Mouse (Mus musculus) adrenal gland, postnatal 36 days (tissue): ENCODE data around the gene Skiv2l. TPM values are rescaled to one million over a fixed set of nuclear protein-coding genes. Genes with fewer than 3 reads are reported as not detected.
"Not testable (repeated sequence)": the region's sequence is repeated elsewhere in the genome, so short reads cannot be mapped to it uniquely, and the experiment has no call there.

Source experiments
- DNase-seq, 2 experiments: peaks; one replicate each; pipeline ENCODE4 v3.0.0; 2021; ENCODE audit warnings: mixed read lengths in 1 of 2
- total RNA-seq, 2 experiments: library from RNA; stranded (reverse); gene quantifications; 2 replicates each; pipeline ENCODE4 v1.2.3; 2021

The Skiv2l gene
- total RNA-seq, 2 experiments from 2014 or later, result 59.5 to 59.9 TPM

DNA sequence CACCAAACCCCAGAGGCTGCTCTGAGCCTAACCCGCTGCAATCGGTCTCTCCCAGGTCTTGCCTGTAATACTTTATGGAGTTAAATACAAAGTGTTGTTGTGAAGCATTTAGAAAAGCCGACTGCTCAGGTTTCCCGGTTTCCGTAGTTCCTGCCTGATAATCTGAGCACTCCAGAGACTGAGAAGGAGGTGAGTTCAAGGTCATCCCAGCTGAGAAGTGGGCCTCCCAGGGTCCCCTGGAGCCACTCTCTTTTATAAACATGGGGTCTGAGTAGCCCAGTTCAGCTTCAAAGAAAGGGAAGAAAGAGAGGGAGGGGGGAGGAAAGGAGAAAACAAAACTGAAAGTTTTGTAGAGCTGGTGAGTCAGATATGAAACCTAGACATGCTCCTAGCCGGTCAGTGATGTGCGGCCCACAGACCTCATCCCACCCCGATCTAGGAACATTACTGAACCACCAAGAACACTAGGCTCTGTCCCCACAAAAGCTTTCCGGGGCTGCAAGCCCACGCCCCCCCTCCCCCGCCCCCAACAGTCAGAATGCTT, 29.4 kb upstream of the Skiv2l start, which contains the start of gene Zbtb12:
Gene Zbtb12, plus strand, starts transcription at position 148 of the 544 bp plus-strand sequence.
- DNase-seq, result no peak

DNA sequence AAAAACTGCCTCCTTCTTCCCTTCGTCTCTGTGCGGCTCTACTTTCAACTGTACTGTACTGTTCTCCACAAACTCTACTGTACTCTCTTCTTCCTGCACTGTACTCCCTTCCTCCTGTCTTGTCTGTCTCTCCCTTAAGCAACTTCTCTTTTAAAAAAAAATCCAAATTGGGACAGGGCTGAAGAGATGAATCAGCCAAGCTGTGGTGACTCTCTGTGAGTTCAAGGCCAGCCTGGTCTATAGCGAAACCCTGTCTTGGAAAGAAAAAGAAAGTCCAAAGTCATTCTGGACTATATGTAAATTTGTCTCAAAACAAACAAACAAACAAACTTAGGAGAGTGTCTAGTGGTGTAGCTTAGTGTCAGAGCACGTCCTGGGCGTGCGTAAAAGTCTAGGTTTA, 24.3 kb upstream of the Skiv2l start:
- peak; percentile 39 to 57 for DNase-seq

DNA sequence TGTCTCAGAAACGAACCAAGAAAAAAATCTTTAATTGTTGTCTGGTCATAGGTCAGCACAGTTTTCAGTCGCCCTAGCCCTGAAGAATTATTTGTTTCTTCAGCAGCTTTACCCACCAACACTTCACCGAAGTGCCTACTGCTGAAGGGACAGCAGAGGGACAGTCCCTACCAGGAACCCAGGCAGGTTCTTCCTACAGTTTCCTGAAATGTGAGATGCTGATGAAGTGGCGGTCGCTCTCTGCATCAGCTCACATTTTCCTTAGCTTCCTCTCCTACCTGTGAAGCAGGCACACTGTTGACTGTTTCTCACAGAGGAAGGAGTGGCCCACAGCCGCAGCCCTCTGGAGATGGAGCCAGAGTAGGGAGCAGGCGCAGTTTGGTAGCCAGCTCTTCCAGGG, 16.0 kb upstream of the Skiv2l start:
- DNase-seq, result no peak

DNA sequence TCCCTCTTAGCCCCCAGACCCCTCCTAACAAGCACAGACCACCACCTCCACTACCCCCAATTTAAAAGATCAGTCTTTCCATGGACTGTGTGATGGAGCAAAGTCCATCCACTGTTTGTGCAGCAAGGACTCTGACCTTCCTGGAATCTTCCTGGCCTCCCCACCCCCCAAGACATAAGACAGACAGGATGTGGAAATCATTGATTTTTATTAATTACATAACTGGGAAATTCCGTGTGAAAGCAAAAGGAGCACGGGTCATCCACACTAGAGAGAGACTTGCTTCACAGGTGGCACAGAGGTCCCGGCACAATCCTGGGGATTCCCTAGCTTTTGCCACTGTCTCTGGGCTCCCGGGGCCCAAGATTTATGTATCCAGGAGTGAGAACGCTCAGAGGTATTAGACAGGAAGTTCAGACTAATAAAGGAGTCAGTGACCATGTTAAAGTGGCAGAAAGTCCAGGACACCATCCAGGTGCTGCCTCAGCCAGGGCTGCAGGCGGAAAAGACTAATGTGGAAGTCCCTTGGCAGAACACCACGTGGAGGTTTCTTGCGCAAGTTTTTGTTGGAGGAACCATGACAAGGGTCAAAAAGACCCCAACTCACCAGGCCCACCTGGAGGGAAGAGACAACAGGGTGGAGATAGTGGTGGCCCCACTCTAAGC, 12.5 kb upstream of the Skiv2l start, which contains the start of gene Cfb:
Gene Cfb, minus strand, starts transcription at position 103 of the 666 bp plus-strand sequence.
- no peak for DNase-seq

DNA sequence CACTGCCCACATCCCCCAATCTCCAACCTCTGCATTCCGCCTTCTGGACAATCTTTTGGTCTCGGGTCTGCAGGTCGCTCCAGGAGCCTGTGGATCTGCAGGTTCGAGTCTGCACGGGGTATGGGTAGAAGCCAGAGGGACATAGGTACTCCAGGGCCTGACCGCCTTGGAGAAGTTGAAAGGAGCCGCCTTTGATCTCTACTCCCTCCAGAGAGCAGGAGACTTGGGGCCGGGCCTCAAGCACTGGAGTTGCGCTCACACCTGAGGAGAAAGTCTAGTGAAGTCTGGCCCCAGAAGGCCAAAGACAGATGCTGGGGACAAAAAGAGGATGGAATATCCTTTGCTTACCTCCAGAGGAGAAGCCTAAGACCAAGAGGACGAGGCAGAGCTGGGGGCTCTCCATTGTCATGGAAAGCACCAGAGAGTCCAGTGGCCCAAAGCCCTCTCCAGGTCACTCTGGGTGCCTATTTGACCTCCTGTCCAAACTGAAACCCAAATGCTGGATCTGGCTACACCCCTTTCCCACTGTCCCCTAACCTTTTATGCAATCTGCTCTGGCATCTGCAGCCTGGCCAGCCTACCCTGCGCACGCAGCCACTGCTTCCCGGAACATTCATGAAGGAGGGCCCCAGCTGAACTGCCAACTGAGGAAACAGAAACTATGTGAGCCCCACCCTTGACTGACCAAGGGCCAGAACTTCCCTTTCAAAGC, 11.8 kb upstream of the Skiv2l start:
- DNase-seq, result peak in 1 of 2 experiments; percentile 36

DNA sequence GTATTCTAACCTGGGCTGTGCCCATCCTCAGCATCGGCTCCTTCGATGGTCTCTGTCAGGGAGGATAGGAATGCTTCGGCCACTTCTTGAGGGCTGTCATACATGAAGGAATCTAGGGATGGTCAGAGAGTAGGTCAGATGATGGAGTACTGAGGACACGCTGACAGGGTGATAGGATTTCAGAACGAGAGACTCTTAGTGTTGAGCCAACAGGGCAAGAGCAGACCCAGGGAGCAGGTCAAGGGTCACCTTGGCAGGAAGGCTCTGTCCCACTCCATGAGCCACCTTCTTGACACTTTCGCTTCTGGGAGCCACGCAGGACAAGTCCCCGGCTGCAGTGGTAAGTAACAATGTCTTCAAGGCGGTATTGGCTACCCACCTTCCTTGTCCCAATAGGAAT, 10.5 kb upstream of the Skiv2l start:
- DNase-seq, result no peak

DNA sequence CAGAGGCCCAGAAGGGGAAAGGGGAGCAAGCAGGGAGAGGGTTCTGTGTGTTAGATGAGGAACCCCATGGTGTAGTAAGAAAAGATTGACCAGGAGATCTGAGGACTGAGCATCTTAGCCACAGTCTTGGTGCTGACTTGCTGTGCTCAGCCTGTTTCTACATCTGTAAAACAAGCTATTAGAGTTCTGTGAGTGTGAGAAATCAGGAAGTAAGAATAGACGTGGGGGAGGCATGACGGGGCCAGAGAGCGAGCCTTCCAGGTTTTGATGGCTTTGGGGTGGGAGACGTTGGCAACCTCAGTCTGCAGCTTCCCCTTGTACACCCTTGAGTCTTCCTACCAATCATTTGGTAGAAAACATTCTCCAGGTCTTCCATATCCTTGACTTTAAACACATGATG, 8.7 kb upstream of the Skiv2l start:
- DNase-seq, result no peak

DNA sequence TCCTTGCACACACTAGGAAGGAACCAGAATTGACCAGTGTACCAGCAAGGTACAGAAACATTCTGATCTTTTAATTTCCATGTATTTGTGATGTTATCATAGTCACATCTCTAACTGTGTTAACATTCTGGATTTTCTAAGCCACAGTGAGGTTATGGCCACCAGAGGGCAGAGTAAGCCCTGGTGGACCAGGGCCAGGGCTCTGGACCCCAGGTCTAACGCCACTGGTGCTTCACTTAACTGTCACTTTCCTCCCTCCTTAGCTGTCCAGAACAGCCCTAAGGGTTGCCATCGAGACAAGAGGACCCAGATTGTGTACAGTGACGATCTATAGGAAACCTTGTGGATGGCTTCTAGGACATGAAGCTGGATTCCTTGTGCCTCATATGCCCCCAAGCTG, 5.8 kb upstream of the Skiv2l start:
- DNase-seq, result peak; percentile 61 to 71

DNA sequence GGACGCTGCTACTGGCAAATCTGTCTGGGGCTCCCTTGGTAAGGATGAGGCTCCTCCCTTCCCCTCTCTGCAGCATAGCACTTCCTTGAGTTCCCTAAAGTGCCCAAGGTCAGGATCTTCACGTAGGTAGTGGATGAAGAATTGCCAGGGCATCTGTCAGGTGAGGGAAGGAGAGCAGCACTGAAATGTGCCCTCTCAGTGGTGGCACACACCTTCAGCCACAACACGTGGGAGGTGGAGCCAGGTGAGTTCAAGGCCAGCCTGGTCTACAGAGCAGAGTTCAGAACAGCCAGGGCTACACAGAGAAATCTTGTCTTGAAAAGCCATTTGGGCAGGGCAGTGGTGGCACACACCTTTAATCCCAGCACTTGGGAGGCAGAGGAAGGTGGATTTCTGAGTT, 4.8 kb upstream of the Skiv2l start:
- no peak for DNase-seq

DNA sequence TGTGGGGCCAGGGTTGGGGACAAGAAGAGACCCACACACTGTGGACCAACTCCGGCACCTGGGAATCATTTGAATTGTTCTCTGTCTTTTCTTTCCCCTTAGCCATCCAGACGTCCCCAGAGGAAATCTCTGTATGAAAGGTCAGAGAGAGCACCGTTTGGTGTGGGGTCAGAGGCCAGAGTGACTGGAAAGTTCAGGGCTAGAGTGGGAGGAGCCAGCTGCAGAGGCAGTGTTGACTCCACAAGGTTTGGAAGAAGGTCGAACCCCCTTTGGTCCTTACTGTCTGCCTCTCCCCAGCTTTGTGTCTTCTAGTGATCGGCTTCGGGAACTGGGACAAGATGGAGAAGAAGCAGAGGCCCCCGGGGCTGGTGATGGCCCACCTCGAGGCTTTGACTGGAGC, 3.5 kb upstream of the Skiv2l start:
- no peak for DNase-seq

DNA sequence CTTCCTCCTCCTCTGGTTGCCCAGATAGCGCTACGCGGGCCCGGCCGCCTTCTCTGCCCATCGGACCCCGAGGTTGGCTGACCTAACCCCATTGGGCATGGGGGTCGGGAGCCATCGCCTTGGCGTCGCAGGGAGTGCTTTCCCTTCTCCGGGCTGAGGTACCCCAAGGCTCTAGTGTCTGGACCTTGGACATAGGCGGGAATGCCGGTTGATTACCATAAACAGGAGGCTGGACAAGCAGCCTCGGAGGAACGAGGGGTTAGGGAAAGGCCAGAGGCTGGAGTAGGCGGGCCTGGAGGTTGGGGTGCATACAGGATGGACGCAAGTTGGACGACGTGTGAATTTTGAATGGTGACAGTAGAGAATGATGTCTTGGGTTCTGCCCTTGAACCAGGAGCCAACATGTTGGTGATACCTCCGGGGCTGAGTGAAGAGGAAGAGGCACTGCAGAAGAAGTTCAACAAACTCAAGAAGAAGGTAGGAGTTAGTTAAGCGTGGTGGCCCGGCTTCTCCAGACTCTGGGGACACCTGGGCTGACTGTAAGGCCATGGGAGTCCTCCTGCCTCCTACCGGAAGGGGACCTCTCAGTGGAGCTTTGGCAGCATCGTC, 611 bp upstream of the Skiv2l start:
- no peak for DNase-seq

DNA sequence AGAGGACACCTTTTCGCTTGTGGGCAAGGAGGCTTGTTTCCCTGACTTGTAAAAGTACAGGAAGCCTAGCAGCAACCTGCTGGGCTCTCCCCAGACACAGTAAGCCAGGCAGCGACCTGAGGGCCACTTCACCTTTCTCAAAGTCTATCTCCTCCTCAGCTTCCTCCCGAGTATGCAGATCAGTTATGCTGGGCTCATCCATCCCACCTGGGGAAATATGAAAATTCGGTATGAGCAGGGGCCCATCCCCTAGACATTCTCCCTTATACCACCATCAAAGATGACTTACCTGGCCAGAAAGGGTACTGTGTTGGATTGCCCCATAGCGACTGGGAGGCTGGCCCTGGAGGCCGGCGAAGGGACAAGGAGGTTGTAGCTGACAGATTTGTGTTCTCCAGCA, 2.4 kb downstream of the Skiv2l start:
- DNase-seq, result no peak

DNA sequence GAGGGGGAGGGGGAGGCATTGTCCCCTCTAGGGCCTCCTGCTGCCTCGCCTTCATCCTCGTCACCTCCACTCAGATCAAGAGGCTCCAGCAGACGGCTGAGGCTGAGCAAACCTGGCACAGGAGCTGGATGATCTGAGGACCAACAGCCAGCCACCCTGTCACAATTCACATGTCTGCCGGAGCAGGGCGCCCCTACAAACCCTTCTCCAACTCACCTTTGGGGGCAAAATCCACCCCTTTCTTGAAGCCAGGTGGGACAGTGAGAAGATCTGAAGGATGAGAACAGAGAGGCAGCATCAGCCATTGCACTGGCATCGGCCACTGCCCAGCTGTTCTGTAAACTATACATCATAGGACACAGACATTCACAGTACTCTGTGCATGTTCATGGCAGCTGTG, 2.8 kb downstream of the Skiv2l start:
- no peak for DNase-seq

DNA sequence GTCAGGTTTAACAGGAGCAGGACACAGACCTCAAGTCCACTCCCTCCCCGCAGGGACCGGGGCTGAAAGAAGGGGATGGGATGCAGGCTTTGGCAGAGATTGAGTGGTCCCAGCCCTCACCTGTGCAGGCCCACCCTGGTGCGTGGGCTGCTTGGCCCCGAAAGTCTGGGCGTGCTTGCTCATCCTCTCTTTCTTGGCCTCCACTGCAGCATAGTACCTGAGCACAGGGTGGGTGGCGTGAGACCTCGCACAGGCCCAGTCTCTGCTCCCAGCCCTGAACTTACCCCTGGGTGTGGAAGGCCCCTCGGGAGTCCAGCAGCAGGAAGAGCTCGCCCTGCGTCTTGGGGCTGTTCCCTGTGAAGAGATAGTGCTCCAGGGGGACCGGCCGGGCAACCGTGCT, 5.1 kb downstream of the Skiv2l start:
- no peak for DNase-seq

DNA sequence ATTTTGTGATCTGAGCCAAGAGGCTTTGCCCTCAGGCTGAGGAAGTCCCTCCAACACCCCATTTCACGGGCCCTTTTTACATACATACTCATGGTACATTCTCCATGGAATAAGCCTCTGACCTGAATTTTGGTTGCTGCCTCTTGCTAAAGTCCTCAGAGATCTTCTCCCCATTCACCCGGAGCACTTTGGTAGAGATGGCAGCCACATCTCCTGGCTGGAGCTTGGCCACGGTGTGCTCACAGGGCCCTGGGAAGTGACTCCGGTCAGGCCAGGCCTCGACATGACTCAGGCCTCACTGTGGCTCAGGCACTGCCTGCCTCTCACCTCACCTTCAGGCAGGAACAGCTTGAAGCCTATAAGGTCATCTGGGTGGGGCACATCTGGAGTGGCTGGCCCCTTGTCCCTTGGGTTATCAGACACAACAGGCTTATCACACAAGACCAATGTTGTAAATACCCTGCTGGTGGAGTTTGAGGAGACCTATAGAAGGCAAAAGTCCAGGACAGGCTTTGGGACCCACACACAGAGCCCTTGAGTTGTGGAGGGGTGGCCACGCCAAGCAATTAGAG, 9.2 kb downstream of the Skiv2l start:
- DNase-seq, result no peak

DNA sequence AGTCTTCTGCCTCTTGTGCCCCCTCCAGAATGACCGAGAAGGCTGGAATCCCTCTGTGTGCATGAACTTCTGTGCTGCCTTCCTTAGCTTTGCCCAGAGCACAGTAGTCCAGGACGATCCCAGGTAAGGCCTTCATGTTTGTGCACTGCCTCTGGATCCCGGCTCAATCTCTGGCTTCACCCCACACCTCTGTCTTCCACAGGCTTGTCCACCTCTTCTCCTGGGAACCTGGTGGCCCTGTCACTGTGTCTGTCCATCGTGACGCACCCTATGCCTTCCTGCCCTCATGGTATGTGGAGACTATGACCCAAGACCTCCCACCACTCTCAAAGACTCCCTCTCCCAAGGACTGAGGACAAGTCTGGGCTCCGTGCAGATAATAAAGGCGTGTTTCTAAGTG, 11.2 kb downstream of the Skiv2l start:
- DNase-seq, result no peak

DNA sequence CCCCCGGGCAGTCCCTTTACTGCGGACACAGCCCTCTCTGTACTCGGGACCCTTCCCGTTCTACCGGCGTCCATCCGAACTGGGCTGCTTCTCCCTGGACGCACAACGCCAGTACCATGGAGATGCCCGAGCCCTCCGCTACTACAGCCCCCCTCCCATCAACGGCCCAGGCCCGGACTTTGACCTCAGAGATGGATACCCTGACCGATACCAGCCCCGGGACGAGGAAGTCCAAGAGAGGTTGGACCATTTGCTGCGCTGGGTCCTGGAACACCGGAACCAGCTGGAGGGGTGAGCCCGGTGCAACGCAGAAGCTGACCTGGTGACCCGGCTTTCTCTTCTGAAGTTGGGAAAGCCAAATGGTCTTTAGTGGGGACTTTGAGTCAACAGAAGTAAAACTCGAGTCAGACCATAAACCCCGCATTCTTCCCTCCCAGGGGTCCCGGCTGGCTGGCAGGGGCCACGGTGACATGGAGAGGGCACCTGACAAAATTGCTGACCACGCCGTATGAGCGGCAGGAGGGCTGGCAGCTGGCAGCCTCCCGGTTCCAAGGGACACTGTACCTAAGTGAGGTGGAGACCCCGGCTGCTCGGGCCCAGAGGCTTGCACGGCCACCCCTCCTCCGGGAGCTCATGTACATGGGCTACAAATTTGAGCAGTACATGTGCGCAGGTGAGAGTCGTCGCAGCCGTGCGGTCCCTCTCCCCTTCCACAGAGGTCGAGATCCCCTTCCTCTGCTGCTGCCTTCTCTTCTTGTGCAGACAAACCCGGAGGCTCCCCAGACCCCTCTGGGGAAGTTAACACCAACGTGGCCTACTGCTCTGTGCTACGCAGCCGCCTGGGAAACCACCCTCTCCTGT, 12.3 kb downstream of the Skiv2l start:
- peak in 1 of 2 experiments; percentile 12 for DNase-seq

DNA sequence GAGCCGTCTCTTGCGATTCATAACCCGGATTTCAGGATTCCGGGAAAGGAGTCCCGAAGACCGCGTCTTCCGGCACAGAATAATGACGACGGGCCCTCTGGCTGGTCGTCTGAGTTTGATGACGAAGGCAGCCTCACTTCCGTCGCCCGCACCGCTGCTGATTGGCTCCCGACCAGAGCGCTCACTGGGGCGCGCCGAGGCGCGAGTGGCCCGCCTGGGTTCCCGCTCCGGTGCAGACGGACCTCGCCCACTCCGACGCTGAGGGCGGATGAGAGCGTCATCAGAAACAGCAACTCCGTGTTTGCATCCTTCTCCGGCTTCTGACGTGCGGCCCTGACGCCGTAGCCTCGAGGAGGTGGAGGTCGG, 13.2 kb downstream of the Skiv2l start, which contains the start of the genes Stk19 and Dxo:
Gene Stk19, minus strand, starts transcription at position 90 of the 366 bp plus-strand sequence.
Gene Dxo, plus strand, starts transcription at position 164 of the 366 bp plus-strand sequence.
- DNase-seq, result peak; percentile 97

DNA sequence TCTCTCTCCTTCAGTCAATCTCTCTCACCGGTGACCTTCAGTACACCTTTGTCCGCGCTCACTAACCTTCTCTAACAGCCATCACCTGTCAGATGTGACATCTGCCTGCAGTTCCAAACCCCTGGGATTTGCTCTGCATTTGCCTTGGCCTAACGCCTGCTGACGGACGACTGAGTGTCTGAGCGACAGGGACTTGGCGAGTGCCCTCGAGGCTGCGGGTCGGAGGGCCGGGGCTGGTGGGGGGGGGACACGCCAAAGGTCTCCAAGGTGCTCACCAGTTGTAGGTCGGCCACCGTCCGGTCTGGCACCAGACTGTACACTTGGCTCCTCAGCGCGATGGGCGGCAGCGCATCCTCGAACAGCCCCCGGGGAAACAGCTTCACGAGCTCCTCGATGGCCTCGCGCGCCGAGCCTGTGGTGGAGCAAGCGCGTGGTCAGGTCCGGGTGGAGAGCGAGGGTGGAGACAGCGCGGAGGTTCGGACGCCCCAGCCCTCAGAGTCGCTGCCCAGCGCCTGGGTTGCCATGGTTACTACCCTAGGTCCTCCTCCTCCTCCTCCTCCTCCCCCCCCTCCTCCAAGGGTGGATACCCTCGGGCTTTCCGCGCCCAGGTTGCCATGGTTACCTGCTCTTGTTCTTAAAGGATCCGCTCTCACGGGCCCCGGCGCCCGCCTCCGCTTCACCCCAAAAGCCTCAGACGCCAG, 13.7 kb downstream of the Skiv2l start:
- DNase-seq, result peak in 1 of 2 experiments; percentile 84

DNA sequence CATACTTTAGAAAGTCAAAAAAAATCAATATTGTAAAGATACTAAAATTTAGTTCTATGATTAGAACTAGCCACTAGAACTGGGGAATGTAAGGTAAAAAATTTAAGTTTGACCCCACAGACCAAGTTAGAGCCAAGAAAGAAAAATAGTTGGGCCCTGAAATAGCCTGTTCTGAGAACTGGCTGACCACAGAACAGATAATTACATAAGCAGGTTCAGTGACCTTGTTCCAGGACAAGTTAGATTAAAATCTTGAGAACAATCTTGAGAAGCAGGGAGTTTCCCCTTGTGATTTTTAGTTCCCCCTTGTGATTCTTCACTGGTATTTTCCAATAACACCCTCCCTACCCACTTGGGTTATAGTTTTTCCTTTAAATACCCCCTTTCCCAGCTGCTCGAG, 19.2 kb downstream of the Skiv2l start:
- not testable (repeated sequence) for DNase-seq

DNA sequence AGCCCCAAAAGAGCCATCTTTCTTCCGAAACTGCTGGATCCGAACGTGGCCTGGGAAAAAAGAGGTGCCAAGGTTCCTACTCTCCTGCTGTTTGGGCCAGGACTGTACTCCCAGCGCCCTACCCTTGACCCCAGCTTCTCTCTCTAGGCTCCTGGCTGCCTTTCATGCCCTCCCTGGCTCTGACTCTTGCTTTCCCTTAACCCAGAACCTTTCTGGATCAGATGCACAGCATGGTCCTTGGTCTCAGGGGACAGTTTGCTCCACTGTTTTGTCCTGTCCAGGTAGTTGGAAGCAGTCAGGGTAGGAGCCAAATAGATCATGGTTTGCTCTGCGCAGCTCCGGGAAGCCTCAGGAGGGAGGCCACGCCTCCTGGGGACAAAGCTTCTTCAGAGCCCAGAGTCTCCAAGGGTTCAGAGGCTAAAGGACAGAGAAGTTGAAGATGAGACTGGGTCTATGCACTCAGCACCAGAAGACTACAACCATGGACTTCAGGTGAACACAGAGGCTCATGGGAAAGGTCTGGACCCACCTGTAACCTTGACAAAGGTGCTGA, 35.1 kb downstream of the Skiv2l start:
- DNase-seq, result no peak
